ENCODE assay signal across 12 mouse cellular contexts in the genomic region with DNA sequence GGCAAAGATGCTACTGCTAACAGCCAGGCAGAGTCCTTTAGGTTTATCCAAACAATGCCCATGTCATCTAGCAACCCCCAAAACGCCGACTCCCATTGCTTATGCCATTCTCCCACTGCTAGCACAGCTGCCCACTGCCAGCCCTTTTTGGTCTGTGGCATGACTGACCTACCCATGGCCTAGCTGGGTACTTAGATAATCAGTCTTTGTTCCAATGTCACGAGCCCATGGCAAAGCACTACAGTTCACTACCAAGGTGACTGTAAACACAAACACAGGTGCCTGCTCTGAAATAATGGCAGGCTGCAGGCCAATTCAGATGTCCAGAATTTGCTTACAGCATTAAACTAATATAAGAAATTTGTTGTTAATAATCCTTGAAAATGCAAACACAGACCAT.
"Had no signal": no experiment of that assay in that cellular context is flagged by ENCODE, and none has a peak within 500 bp of the region (broad histone marks: within the 10 kb centered on the region; RNA-seq: fewer than 3 reads in every experiment).

No protein-coding gene starts in this region.

- H3K4me2 ChIP-seq: limb, embryonic 15.5 days; liver, embryonic 15.5 days; midbrain, embryonic 12.5 days; stomach, embryonic 15.5 days had no signal

- H3K36me3 ChIP-seq: limb, embryonic 15.5 days; liver, embryonic 15.5 days; midbrain, embryonic 12.5 days; stomach, embryonic 15.5 days had no signal

- H3K4me3 ChIP-seq: left cerebral cortex, adult 2 months; limb, embryonic 15.5 days; liver, embryonic 15.5 days; midbrain, embryonic 12.5 days; stomach, embryonic 15.5 days had no signal

- H3K4me1 ChIP-seq: limb, embryonic 15.5 days; midbrain, embryonic 12.5 days; stomach, embryonic 15.5 days had no signal

- DNase-seq: kidney, adult 11 months; kidney, adult 9 months; kidney, postnatal 10 days; right cerebral cortex, postnatal 14 days; thymus, adult 2 months; thymus, postnatal 25 days had no signal

- H3K9ac ChIP-seq: limb, embryonic 15.5 days; liver, embryonic 15.5 days; midbrain, embryonic 12.5 days; stomach, embryonic 15.5 days had no signal

- H3K9me3 ChIP-seq: limb, embryonic 15.5 days; liver, embryonic 15.5 days; midbrain, embryonic 12.5 days; stomach, embryonic 15.5 days had no signal

- H3K27ac ChIP-seq: left cerebral cortex, adult 2 months; limb, embryonic 15.5 days; liver, embryonic 15.5 days; midbrain, embryonic 12.5 days; stomach, embryonic 15.5 days had no signal

- ATAC-seq: midbrain, embryonic 16.5 days had no signal

- H3K27me3 ChIP-seq: limb, embryonic 15.5 days; liver, embryonic 15.5 days; midbrain, embryonic 12.5 days; stomach, embryonic 15.5 days had no signal
